In the genomic region with DNA sequence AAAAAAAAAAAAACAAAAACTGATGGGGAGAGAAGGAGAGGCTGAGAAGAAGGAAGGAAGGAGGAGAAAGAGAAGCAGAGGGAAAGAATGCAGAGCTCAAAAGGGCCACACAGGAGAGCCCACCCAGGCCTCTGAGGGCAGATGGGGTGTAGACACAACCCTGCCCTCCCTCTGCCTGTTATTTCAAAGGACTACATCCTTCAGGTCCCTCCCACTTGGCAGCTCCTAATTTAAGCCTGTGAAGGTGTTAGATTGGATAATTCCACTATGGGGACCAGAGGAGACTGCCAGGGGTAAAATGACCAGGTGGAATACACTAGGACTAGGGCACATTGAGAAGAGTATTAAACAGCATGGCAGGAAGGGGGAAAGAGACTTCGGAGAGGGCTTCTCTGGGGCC, we compare ENCODE assay signal across 10 mouse cellular contexts. TPM values are rescaled to one million over a fixed set of nuclear protein-coding genes. Genes with fewer than 3 reads are reported as not detected.
DNase-seq lines count a peak whose midpoint lies in the region; ATAC-seq and TF ChIP-seq lines count a peak whose summit lies in the region.
"Had no signal": no experiment of that assay in that cellular context is flagged by ENCODE, and none has a peak within 500 bp of the region (broad histone marks: within the 10 kb centered on the region; RNA-seq: fewer than 3 reads in every experiment).

No protein-coding gene starts in this region.

- H3K27ac ChIP-seq in gastrocnemius, adult 2 months = peak overlapping the region; percentile 86
- H3K27ac ChIP-seq in lung, embryonic 16.5 days (ENCODE audit: low read length) = peak overlapping the region; percentile 75
- no peak overlapping the region; the same call in 1 of the 2 replicates for H3K27ac ChIP-seq in intestine, embryonic 16.5 days (ENCODE audit: low read length)
- H3K27ac ChIP-seq in stomach, embryonic 15.5 days = peak overlapping the region; percentile 65; the same call in 1 of the 2 replicates
- H3K27ac ChIP-seq: liver, embryonic 14.5 days had no signal

- peak overlapping the region; percentile 67 for H3K4me2 ChIP-seq in lung, embryonic 16.5 days (ENCODE audit: low read depth, low read length)
- H3K4me2 ChIP-seq in intestine, embryonic 16.5 days (ENCODE audit: low read depth, low read length) = no peak overlapping the region
- peak overlapping the region; percentile 56 for H3K4me2 ChIP-seq in stomach, embryonic 15.5 days

- WGBS in lung, embryonic 16.5 days = 14% methylated on average over 1 of the region's 1 CpGs
- 6% methylated on average over 1 of the region's 1 CpGs for WGBS in lung, adult 2 months
- 13% methylated on average over 1 of the region's 1 CpGs for WGBS in intestine, embryonic 16.5 days
- WGBS in stomach, embryonic 15.5 days = 25% methylated on average over 1 of the region's 1 CpGs

- no peaks in the 10 kb centered on the region for H3K9me3 ChIP-seq in lung, embryonic 16.5 days (ENCODE audit: control insufficient read depth, low read length)
- H3K9me3 ChIP-seq in intestine, embryonic 16.5 days (ENCODE audit: control insufficient read depth, low read length) = no peaks in the 10 kb centered on the region
- H3K9me3 ChIP-seq in stomach, embryonic 15.5 days = no peaks in the 10 kb centered on the region

- H3K27me3 ChIP-seq in lung, embryonic 16.5 days (ENCODE audit: control insufficient read depth, insufficient read depth, low read depth, low read length) = no peaks in the 10 kb centered on the region
- no peaks in the 10 kb centered on the region for H3K27me3 ChIP-seq in intestine, embryonic 16.5 days (replicated peaks; ENCODE audit: control insufficient read depth, insufficient read depth, low read length)
- no peaks in the 10 kb centered on the region for H3K27me3 ChIP-seq in stomach, embryonic 15.5 days (replicated peaks)

- H3K4me1 ChIP-seq in lung, embryonic 16.5 days (replicated peaks; ENCODE audit: control insufficient read depth, insufficient read depth, low read length) = peaks cover 21% of the 10 kb centered on the region
- peaks cover 2% of the 10 kb centered on the region for H3K4me1 ChIP-seq in lung, adult 2 months (ENCODE audit: control insufficient read depth, insufficient read depth, low read length)
- peaks cover 5% of the 10 kb centered on the region for H3K4me1 ChIP-seq in intestine, embryonic 16.5 days (ENCODE audit: control insufficient read depth, insufficient read depth, low read length)
- H3K4me1 ChIP-seq in stomach, embryonic 15.5 days = peaks cover 13% of the 10 kb centered on the region

- H3K36me3 ChIP-seq in lung, embryonic 16.5 days (ENCODE audit: control insufficient read depth, insufficient read depth, low read length) = no peaks in the 10 kb centered on the region
- no peaks in the 10 kb centered on the region for H3K36me3 ChIP-seq in intestine, embryonic 16.5 days (ENCODE audit: control insufficient read depth, insufficient read depth, low read length)
- no peaks in the 10 kb centered on the region for H3K36me3 ChIP-seq in stomach, embryonic 15.5 days

- DNase-seq in gastrocnemius, adult 2 months = no peak
- no peak for DNase-seq in gastrocnemius, postnatal 10 days
- no peak for DNase-seq in lung, adult 2 months
- no peak for DNase-seq in layer of hippocampus, adult 18-20 months (ENCODE audit: low spot score in 2 of 2)
- DNase-seq in gastrocnemius, postnatal 4 days (ENCODE audit: low spot score in 2 of 2) = no peak

- intact Hi-C loops in gastrocnemius, adult 2 months (cut with DNase I) = loop anchor here (2.0 to 10.0 kb wide), 2 partner anchors 35 to 89 kb away; no protein-coding TSS in a partner anchor

- peak; percentile 13; the same call in 1 of the 2 replicates for ATAC-seq in lung, embryonic 16.5 days (ENCODE audit: low read depth)
- peak; percentile 21; the same call in 1 of the 2 replicates for ATAC-seq in intestine, embryonic 16.5 days
- no peak for ATAC-seq in stomach, embryonic 15.5 days (ENCODE audit: insufficient read depth, low FRiP score, low read depth)
- ATAC-seq: inflammation-experienced regulatory T-cells, adult 6 months had no signal

- no peak for TF ChIP-seq CTCF in gastrocnemius, adult 2 months (IDR thresholded peaks at IDR 0.05)
- TF ChIP-seq CTCF in lung, adult 2 months (IDR thresholded peaks at IDR 0.05; ENCODE audit: insufficient read depth, low read length) = no peak

- no peak for TF ChIP-seq POLR2A in lung, adult 2 months (IDR thresholded peaks at IDR 0.05; ENCODE audit: borderline replicate concordance, extremely low read depth, low read depth, low read length)

- peak overlapping the region; percentile 69 for H3K9ac ChIP-seq in lung, embryonic 16.5 days (ENCODE audit: low read length)
- no peak overlapping the region for H3K9ac ChIP-seq in intestine, embryonic 16.5 days (ENCODE audit: low read depth, low read length)
- no peak overlapping the region for H3K9ac ChIP-seq in stomach, embryonic 15.5 days
- H3K9ac ChIP-seq: liver, embryonic 14.5 days had no signal

- H3K4me3 ChIP-seq in gastrocnemius, adult 2 months = peak overlapping the region; percentile 26
- H3K4me3 ChIP-seq in lung, embryonic 16.5 days (ENCODE audit: low read length) = peak overlapping the region; percentile 40
- no peak overlapping the region for H3K4me3 ChIP-seq in lung, adult 2 months (replicated peaks; ENCODE audit: extremely low read depth, low read depth, low read length)
- H3K4me3 ChIP-seq in intestine, embryonic 16.5 days (ENCODE audit: low read length) = no peak overlapping the region
- 0 out of 2 replicates have a peak overlapping the region, but pooled peaks have one; percentile 21 for H3K4me3 ChIP-seq in stomach, embryonic 15.5 days (replicated peaks)

RNA-seq across cellular contexts. Expression of gene Mycn, which starts 37.6 kb away (rescaled TPM):
- total RNA-seq in gastrocnemius, adult 2 months (2021) = under 1 TPM; 0.31 to 0.50 TPM
- total RNA-seq in gastrocnemius, postnatal 10 days (2021) = 1 to 10 TPM; 2.3 to 4.1 TPM
- 31.2 and 37.2 TPM in 2 replicates for polyA plus RNA-seq in lung, embryonic 16.5 days (2015; fragmentation: Nextera tagmentation; extraction: Ambion mirVana)
- polyA plus RNA-seq in lung, adult 2 months (2012; rRNA removed) = 2.2 and 2.6 TPM in 2 replicates
- 60.7 and 66.4 TPM in 2 replicates for polyA plus RNA-seq in intestine, embryonic 16.5 days (2015; fragmentation: Nextera tagmentation; extraction: Ambion mirVana)
- 45.7 and 52.6 TPM in 2 replicates for polyA plus RNA-seq in stomach, embryonic 15.5 days (2015; fragmentation: Nextera tagmentation; extraction: Ambion mirVana)
- total RNA-seq in layer of hippocampus, adult 18-20 months (2021) = 1 to 10 TPM; 7.7 to 9.0 TPM
- total RNA-seq in gastrocnemius, postnatal 4 days (2021) = 1 to 10 TPM; 6.1 to 7.9 TPM
- polyA plus RNA-seq: inflammation-experienced regulatory T-cells, adult 6 months had no signal

Comparison
In these comparisons a context has a peak if more than half of its experiments do, and no peak if none do; other contexts are left out.
1. H3K4me3 ChIP-seq: peak in gastrocnemius, adult 2 months (single experiment), lung, embryonic 16.5 days (single experiment) and stomach, embryonic 15.5 days (single experiment); none in lung, adult 2 months (single experiment) and intestine, embryonic 16.5 days (single experiment).